Mouse (Mus musculus) midbrain, postnatal 0 days (tissue): ENCODE results near the gene Tinagl1. TPM values are rescaled to one million over a fixed set of nuclear protein-coding genes. Genes with fewer than 3 reads are reported as not detected.

Experiments
- ATAC-seq: fragments of 200-750 bp; cut with Nextera tagmentation; 2 replicates; pipeline ENCODE4 v1.8.0; 2017; ENCODE audit warnings: moderate number of reproducible peaks, mild to moderate bottlenecking, moderate TSS enrichment, moderate library complexity; ENCODE audit not compliant: low FRiP score
- DNase-seq: peaks from one replicate; pipeline ENCODE4 v3.0.0-alpha.2; 2015; ENCODE audit warnings: low spot score
- H3K27ac ChIP-seq: fragments of 300-500 bp; sonication (generic); 2 replicates; pipeline ENCODE4 v1.5.1; 2014; ENCODE audit warnings: low read depth, mild to moderate bottlenecking, low read length, mixed read lengths
- H3K27me3 ChIP-seq: fragments of 300-500 bp; sonication (generic); 2 replicates; pipeline ENCODE4 v1.6.1; 2014; ENCODE audit warnings: low read length, control low read depth, mixed read lengths; ENCODE audit not compliant: insufficient read depth
- H3K36me3 ChIP-seq: fragments of 300-500 bp; sonication (generic); 2 replicates; pipeline ENCODE4 v1.6.1; 2014; ENCODE audit warnings: low read length, control low read depth, mixed read lengths; ENCODE audit not compliant: insufficient read depth
- H3K4me1 ChIP-seq: fragments of 300-500 bp; sonication (generic); 2 replicates; pipeline ENCODE4 v1.6.1; 2014; ENCODE audit warnings: mild to moderate bottlenecking, control low read depth, antibody characterized with exemption, low read length, mixed read lengths; ENCODE audit not compliant: insufficient read depth
- H3K4me2 ChIP-seq: fragments of 300-500 bp; sonication (generic); 2 replicates; pipeline ENCODE4 v1.6.1; 2014; ENCODE audit warnings: low read depth, mild to moderate bottlenecking, low read length, mixed read lengths; ENCODE audit not compliant: poor library complexity, severe bottlenecking
- H3K4me3 ChIP-seq: fragments of 300-500 bp; sonication (generic); 2 replicates; pipeline ENCODE4 v1.5.1; 2014; ENCODE audit warnings: low read depth, mild to moderate bottlenecking, low read length, moderate library complexity
- H3K9ac ChIP-seq: fragments of 300-500 bp; sonication (generic); replicated peaks from 2 replicates; pipeline ENCODE4 v1.6.1; 2014; ENCODE audit warnings: mild to moderate bottlenecking, low read length, moderate library complexity, mixed read lengths; ENCODE audit not compliant: poor library complexity, severe bottlenecking
- H3K9me3 ChIP-seq: fragments of 300-500 bp; sonication (generic); 2 replicates; pipeline ENCODE4 v1.6.1; 2016; ENCODE audit warnings: low read length, control low read depth
- CTCF ChIP-seq: IDR thresholded peaks from 2 replicates; pipeline ENCODE4 v1.5.1; 2016; ENCODE audit warnings: antibody characterized with exemption, mild to moderate bottlenecking
- WGBS: fragments of 180-500 bp; shearing (Covaris S2); extraction: QIAGEN DNeasy Blood & Tissue Kit; methylation state at CpG from one replicate; pipeline ENCODE4 v1.1.7; 2014; 5-methylcytosine and 5-hydroxymethylcytosine counted together
- polyA plus RNA-seq: library from polyadenylated mRNA; unstranded; fragments of >200 nt; fragmentation: Nextera tagmentation; extraction: Ambion mirVana; gene quantifications from 2 replicates; pipeline ENCODE4 v1.2.1, GENCODE M21; 2015
- total RNA-seq: library from RNA; depleted of rRNA; stranded (reverse); fragments of >200 nt; gene quantifications from 2 replicates; pipeline ENCODE4 v1.2.3, GENCODE M21; 2014

Gene Tinagl1
- total and polyA plus RNA-seq, 2 experiments from 2014 or later: 2.9 to 7.5 TPM

DNA sequence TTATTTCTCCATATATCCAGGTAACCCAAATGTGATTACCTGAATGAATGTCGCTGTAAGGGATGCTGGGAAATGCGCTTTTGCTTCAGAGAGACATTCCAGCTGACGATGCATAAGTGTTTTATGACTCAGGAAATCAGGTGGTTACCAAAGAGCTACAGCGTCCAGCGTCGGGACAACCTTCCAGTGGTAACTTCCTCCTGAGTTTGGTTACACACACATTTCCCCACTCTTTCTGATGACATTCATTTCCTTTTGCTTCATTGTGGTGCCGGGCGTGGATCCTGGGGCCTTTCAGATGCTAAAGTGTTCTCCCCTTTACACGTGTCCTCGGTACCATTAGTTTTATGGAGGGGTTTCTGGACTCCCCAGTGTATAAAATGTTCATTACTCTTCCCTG lies 26.5 kb downstream of the Tinagl1 start:
- Histone ChIP-seq H3K9ac (no peak overlapping the region), H3K27me3 (0 out of 2 replicates have a peak, but pooled peaks cover 3% of the 10 kb centered on the region), H3K4me2 (no peak overlapping the region), H3K27ac (no peak overlapping the region), H3K4me1 (no peaks in the 10 kb centered on the region), H3K4me3 (no peak overlapping the region), H3K36me3 (no peaks in the 10 kb centered on the region), H3K9me3 (no peaks in the 10 kb centered on the region)
- WGBS: 82% methylated on average over 10 of the region's 10 CpGs
- ATAC-seq: no peak
- TF ChIP-seq CTCF: no peak
- no peak for DNase-seq

DNA sequence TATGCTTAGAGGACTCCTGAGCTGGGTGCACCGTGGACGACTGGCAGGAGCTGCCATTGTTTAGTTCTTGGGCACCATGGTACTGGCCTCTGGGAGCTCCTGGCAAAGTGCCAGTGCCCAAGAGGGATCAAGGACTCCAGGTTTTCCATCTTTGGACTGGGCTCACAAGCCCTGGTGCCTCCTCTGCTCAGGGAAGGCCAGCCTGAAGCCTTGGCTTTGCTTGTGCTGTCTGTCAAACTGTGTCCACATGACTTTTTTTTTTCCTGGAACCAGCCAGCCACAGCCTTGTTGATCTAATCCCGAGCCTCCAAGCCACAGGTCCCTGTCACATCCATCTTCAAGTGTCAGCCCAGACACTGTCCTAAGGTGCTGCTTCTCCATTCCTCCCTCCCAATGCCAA lies 33.1 kb downstream of the Tinagl1 start:
- H3K27ac ChIP-seq: no peak overlapping the region
- DNase-seq (peak; percentile 21), ATAC-seq (no peak)
- no peaks in the 10 kb centered on the region for H3K9me3 ChIP-seq
- no peaks in the 10 kb centered on the region for H3K36me3 ChIP-seq
- no peak overlapping the region for H3K4me3 ChIP-seq
- peaks cover 4% of the 10 kb centered on the region; the same call in 1 of the 2 replicates for H3K4me1 ChIP-seq
- no peak overlapping the region for H3K9ac ChIP-seq
- 29% methylated on average over 3 of the region's 3 CpGs for WGBS
- peaks cover 6% of the 10 kb centered on the region for H3K27me3 ChIP-seq
- no peak for TF ChIP-seq CTCF
- H3K4me2 ChIP-seq: no peak overlapping the region

DNA sequence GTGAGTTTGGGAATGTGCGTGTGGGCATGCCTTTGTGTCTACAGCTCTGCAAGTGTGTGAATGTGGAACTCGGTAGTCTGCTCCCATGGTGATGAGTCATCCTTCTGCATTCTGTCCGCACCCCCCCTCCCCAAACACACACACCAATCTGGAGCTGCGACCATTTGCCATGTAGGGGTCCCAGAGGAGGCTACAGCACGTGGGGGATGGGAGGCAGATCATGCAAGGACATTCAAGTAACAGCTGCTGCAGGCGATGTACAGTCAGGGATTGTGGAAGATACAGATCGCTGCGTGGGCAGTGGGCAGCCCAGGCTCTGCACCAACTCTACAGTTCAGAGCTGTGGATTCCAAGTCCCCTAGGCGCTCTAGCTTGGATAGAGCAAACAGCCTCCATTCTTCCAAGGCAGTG lies 33.9 kb downstream of the Tinagl1 start:
- 38% methylated on average over 9 of the region's 9 CpGs for WGBS
- Histone ChIP-seq H3K36me3 (no peaks in the 10 kb centered on the region), H3K9me3 (no peaks in the 10 kb centered on the region), H3K27me3 (peaks cover 6% of the 10 kb centered on the region), H3K9ac (no peak overlapping the region), H3K4me3 (no peak overlapping the region), H3K4me2 (no peak overlapping the region), H3K27ac (no peak overlapping the region), H3K4me1 (peaks cover 4% of the 10 kb centered on the region; the same call in 1 of the 2 replicates)
- ATAC-seq (no peak), DNase-seq (peak; percentile 66)
- no peak for TF ChIP-seq CTCF

DNA sequence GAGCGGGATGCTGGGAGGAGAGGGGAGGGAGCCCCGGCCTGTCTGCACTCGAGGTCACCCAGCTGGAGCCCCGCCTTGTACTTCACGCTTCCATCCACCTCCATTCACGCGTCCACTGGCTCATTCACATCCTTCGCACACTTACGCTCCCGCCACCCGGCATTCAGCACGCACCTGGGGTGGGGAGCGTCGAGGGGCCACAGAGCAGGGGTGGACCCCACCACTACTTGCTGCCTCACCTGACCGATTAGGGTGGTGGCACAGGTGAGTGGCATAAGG lies 35.8 kb downstream of the Tinagl1 start, which contains the start of gene Hcrtr1:
Hcrtr1 (minus strand) TSS at position 146 of the 279 bp plus-strand sequence.
- Histone ChIP-seq H3K9ac (peak within 1 kb of the TSS; percentile 71), H3K4me1 (peaks cover 4% of the 10 kb centered on the region; the same call in 1 of the 2 replicates), H3K4me2 (peak within 1 kb of the TSS; percentile 97), H3K4me3 (peak within 1 kb of the TSS; percentile 52), H3K27me3 (peaks cover 6% of the 10 kb centered on the region), H3K36me3 (no peaks in the 10 kb centered on the region), H3K9me3 (no peaks in the 10 kb centered on the region), H3K27ac (no peak within 1 kb of the TSS)
- ATAC-seq (peak; percentile 51; the same call in 1 of the 2 replicates), DNase-seq (no peak)
- TF ChIP-seq CTCF: no peak
- WGBS: 1% methylated on average over 14 of the region's 15 CpGs

DNA sequence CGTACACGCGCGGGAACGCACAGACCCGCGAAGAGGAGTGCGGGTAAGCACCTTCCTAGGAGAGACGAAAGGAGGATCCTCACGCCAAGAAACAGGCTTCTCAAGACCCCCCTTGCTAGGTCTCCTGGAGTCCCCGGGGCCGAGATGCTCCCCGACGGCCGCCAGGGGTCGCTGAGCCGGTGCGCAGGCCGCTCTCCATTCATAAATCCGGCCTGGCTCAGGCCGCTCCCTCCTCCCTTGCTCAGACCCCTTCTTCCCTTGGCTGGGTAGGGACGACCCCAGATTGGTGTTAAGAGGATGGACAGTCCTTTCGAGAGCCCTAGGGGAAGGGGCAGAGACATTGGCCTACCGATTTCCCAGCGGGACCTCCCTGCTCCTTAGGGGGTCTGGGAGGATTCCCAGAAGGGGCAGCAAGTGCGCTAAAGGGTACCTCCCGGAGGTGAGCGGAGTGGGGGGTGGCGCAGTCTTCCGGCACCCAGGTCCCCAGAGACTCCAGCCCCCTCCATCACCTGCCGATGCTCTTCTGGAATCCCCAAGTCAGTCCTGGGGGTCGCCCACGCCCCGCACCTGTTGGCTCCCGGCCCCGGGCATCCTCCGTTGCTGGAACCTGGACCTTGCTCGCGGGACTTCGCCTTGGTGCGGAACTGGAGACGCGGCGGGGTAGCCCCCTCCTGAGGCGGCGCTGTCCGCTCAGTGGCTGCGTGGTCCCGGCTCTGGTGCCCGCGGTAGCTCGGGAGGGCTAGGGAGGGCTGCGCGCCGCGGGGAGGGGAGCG lies 36.3 kb downstream of the Tinagl1 start:
- Histone ChIP-seq H3K36me3 (no peaks in the 10 kb centered on the region), H3K9me3 (no peaks in the 10 kb centered on the region), H3K4me3 (peak overlapping the region; percentile 52), H3K27ac (no peak overlapping the region), H3K4me2 (peak overlapping the region; percentile 97), H3K4me1 (peaks cover 4% of the 10 kb centered on the region; the same call in 1 of the 2 replicates), H3K9ac (peak overlapping the region; percentile 71), H3K27me3 (peaks cover 6% of the 10 kb centered on the region)
- peak; percentile 93 for TF ChIP-seq CTCF
- ATAC-seq (peak; percentile 84), DNase-seq (peak; percentile 80)
- WGBS: under 1% methylated on average over 53 of the region's 57 CpGs

DNA sequence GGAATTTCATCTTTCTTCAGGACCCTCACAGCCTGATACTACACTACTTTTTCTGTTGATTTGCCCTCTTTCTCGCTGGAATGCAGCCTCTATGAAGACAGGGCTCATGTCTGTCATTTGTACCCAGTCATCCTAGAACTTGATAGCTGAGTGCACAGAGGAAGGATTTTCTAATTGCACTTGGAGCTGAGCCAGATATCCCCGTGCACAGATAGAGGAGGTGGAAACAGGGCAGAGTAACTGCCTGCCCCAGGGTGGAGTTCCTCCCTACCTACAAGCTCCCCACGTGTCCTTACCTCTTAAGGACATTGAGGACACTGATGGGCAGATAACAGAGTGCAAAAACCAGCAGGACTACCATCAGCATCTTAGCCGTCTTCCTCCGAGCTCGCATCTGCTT lies 41.5 kb downstream of the Tinagl1 start:
- H3K9me3 ChIP-seq: no peaks in the 10 kb centered on the region
- peaks cover 6% of the 10 kb centered on the region for H3K27me3 ChIP-seq
- no peak for TF ChIP-seq CTCF
- no peak overlapping the region for H3K9ac ChIP-seq
- H3K4me3 ChIP-seq: no peak overlapping the region
- 54% methylated on average over 6 of the region's 6 CpGs for WGBS
- no peaks in the 10 kb centered on the region for H3K4me1 ChIP-seq
- no peak for ATAC-seq
- H3K27ac ChIP-seq: no peak overlapping the region
- no peak overlapping the region for H3K4me2 ChIP-seq
- H3K36me3 ChIP-seq: 0 out of 2 replicates have a peak, but pooled peaks cover 3% of the 10 kb centered on the region
- DNase-seq: no peak
